Mouse (Mus musculus) liver, embryonic 12.5 days (tissue): ENCODE data around the gene Hephl1. TPM values are rescaled to one million over a fixed set of nuclear protein-coding genes. Genes with fewer than 3 reads are reported as not detected.

Source experiments
- ATAC-seq: fragments of 200-750 bp; cut with Nextera tagmentation; 2 replicates; pipeline ENCODE4 v1.8.0; 2017; ENCODE audit warnings: moderate number of reproducible peaks, mild to moderate bottlenecking, moderate library complexity
- H3K27ac ChIP-seq: fragments of 300-500 bp; sonication (generic); 2 replicates; pipeline ENCODE4 v1.5.1; 2016; ENCODE audit warnings: mild to moderate bottlenecking
- H3K27me3 ChIP-seq: fragments of 300-500 bp; sonication (generic); replicated peaks from 2 replicates; pipeline ENCODE4 v1.6.1; 2016; ENCODE audit warnings: mild to moderate bottlenecking, moderate library complexity
- H3K36me3 ChIP-seq: fragments of 300-500 bp; sonication (generic); 2 replicates; pipeline ENCODE4 v1.6.1; 2016; ENCODE audit warnings: mild to moderate bottlenecking, moderate library complexity
- H3K4me1 ChIP-seq: fragments of 300-500 bp; sonication (generic); 2 replicates; pipeline ENCODE4 v1.6.1; 2016
- H3K4me2 ChIP-seq: fragments of 300-500 bp; sonication (generic); 2 replicates; pipeline ENCODE4 v1.6.1; 2016; ENCODE audit warnings: mild to moderate bottlenecking, moderate library complexity
- H3K4me3 ChIP-seq: fragments of 300-500 bp; sonication (generic); 2 replicates; pipeline ENCODE4 v1.5.1; 2016; ENCODE audit warnings: mild to moderate bottlenecking, moderate library complexity
- H3K9ac ChIP-seq: fragments of 300-500 bp; sonication (generic); 2 replicates; pipeline ENCODE4 v1.6.1; 2016; ENCODE audit warnings: mild to moderate bottlenecking, moderate library complexity
- H3K9me3 ChIP-seq: fragments of 300-500 bp; sonication (generic); replicated peaks from 2 replicates; pipeline ENCODE4 v1.6.1; 2016; ENCODE audit warnings: mild to moderate bottlenecking, moderate library complexity
- WGBS: fragments of 180-500 bp; shearing (Covaris S2); methylation state at CpG from one replicate; pipeline ENCODE4 v1.1.7; 2016; ENCODE audit not compliant: insufficient replicate concordance; 5-methylcytosine and 5-hydroxymethylcytosine counted together
- polyA plus RNA-seq: library from polyadenylated mRNA; unstranded; fragments of >200 nt; fragmentation: Nextera tagmentation; extraction: Ambion mirVana; gene quantifications from 2 replicates; pipeline ENCODE4 v1.2.1, GENCODE M21; 2016

The Hephl1 gene
- polyA plus RNA-seq, 1 experiment from 2014 or later, result not detected

DNA sequence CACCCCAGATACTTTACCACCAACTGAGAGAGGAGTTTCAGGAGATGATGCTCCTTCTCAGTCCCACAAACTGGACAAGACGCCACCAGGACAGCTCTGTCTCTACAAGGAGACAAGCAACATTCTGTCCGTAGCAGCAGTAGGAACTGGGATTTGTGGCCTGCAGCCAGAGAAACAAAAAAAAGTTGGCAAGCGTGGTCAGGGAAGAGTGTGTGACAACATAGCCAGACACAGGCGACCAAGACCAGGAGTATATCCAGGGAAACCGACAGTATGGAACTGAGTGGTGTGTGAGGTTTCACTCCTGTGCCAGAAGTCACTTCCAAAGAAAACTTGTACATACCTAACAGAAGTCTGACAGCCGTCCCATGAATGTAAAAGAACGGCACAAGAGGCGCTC is 81.1 kb downstream of the Hephl1 start:
- Histone ChIP-seq H3K9ac (no peak overlapping the region), H3K27me3 (no peaks in the 10 kb centered on the region), H3K27ac (no peak overlapping the region), H3K4me3 (no peak overlapping the region), H3K4me2 (no peak overlapping the region), H3K36me3 (no peaks in the 10 kb centered on the region), H3K4me1 (peaks cover 4% of the 10 kb centered on the region; the same call in 1 of the 2 replicates), H3K9me3 (no peaks in the 10 kb centered on the region)
- 76% methylated on average over 8 of the region's 8 CpGs for WGBS
- ATAC-seq, result no peak

DNA sequence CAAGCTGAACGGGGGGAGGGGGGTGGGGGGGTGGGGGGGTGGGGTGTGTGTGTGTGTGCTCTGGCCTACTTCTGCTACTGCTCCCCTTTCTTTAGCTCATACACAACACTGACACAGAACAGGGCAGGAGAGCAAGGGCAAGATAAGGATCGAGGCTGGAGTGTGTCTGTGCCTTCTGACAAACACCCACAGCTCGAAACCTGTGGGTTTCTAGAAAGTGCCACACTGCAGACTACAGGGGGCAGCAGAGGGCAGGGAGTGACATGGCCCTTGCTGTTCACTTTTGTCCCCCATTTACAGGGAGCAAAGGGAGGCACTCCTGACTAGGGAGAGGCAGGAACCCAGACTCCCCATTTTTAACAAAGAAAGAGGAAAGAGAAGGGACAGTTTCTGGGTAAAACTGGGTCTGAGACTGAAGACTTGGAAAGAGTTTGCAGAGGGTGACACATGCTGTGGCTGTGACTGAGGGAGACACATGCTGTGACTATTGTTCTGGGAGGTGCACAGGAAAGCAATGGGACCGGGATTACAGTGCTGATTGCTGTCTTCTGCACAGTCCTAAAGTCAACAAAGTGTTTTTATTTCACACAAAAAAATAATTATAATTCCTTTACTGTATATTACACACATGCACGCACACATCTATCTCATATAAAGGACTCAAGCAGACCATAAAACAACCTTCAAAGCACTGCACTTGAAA is 82.7 kb downstream of the Hephl1 start:
- Histone ChIP-seq H3K4me2 (no peak overlapping the region), H3K4me1 (peaks cover 4% of the 10 kb centered on the region; the same call in 1 of the 2 replicates), H3K9ac (no peak overlapping the region), H3K36me3 (no peaks in the 10 kb centered on the region), H3K27ac (no peak overlapping the region), H3K4me3 (no peak overlapping the region), H3K27me3 (no peaks in the 10 kb centered on the region), H3K9me3 (no peaks in the 10 kb centered on the region)
- no peak for ATAC-seq
- WGBS, result 37% methylated on average over 5 of the region's 5 CpGs

DNA sequence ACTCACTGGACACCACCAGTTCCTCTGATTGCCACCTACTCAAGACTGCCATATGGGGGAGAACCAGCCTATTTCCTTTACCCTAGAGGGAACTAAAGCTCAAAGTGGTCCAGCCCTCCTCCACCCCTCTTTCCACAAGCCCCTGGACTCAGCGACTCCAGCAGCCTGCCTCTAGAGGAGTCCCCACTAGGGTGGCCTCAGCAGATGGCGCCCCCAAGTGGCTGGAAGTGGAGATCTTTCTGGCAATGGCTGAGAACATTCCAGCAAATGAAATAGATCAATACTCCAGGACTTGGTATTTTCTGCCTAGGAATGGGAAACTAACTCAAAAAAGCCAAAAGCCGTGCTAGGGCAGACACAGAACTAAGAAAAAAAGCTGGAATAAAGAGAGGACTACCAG is 84.2 kb downstream of the Hephl1 start:
- H3K9ac ChIP-seq, result no peak overlapping the region
- no peak overlapping the region for H3K4me2 ChIP-seq
- no peaks in the 10 kb centered on the region for H3K9me3 ChIP-seq
- H3K4me1 ChIP-seq, result peaks cover 8% of the 10 kb centered on the region; the same call in 1 of the 2 replicates
- ATAC-seq, result no peak
- no peaks in the 10 kb centered on the region for H3K36me3 ChIP-seq
- no peak overlapping the region for H3K27ac ChIP-seq
- H3K27me3 ChIP-seq, result no peaks in the 10 kb centered on the region
- 53% methylated on average over 3 of the region's 3 CpGs for WGBS
- H3K4me3 ChIP-seq, result no peak overlapping the region

DNA sequence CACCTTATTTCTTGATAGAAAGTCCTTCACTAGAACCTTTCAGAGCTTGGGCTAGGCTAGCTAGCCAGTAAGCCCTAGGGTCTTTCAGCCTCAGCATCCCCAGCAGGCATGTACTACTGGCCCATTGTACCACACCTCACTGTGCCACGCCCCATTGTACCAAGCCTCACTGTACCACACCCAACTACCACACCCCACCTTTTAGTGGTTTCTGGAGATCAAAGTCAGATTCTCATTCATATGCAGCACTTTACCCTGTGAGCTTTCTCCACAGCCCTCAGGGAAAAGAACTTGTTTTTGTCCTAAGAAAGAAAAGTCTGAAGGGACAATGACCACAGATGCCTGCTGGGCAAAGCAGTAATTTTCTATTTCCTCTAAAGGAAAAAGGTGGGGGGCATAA is 88.9 kb downstream of the Hephl1 start:
- H3K9ac ChIP-seq, result no peak overlapping the region
- no peaks in the 10 kb centered on the region for H3K27me3 ChIP-seq
- no peak overlapping the region for H3K27ac ChIP-seq
- ATAC-seq, result no peak
- H3K36me3 ChIP-seq, result peaks cover 5% of the 10 kb centered on the region; the same call in 1 of the 2 replicates
- no peaks in the 10 kb centered on the region for H3K9me3 ChIP-seq
- no peak overlapping the region for H3K4me3 ChIP-seq
- H3K4me1 ChIP-seq, result peaks cover 15% of the 10 kb centered on the region
- 63% methylated on average over 1 of the region's 1 CpGs for WGBS
- no peak overlapping the region for H3K4me2 ChIP-seq

DNA sequence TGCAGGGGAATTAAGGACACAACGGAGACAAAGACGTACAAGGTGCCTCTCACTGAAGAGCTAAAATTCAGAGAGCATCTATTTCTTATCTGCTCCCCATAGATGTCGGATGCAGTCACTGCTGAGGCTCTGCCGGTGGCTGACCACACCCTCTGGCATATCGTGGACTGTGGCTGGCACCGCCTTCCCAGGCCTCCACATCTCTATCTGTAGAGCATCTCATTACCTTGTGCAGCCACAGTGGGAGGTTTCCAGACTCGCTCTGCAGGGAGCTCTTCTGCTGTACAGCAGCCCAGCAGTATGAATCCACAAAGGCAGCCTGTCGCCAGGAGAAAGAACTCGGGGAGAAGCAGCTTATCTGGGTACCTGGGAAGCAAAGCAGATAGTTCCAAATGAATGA is 90.8 kb downstream of the Hephl1 start:
- Histone ChIP-seq H3K27ac (no peak overlapping the region), H3K4me3 (no peak overlapping the region), H3K9ac (no peak overlapping the region), H3K4me2 (no peak overlapping the region), H3K36me3 (peaks cover 7% of the 10 kb centered on the region; the same call in 1 of the 2 replicates), H3K27me3 (no peaks in the 10 kb centered on the region), H3K9me3 (no peaks in the 10 kb centered on the region), H3K4me1 (peaks cover 21% of the 10 kb centered on the region)
- WGBS, result 42% methylated on average over 9 of the region's 9 CpGs
- peak; percentile 44; the same call in 1 of the 2 replicates for ATAC-seq

DNA sequence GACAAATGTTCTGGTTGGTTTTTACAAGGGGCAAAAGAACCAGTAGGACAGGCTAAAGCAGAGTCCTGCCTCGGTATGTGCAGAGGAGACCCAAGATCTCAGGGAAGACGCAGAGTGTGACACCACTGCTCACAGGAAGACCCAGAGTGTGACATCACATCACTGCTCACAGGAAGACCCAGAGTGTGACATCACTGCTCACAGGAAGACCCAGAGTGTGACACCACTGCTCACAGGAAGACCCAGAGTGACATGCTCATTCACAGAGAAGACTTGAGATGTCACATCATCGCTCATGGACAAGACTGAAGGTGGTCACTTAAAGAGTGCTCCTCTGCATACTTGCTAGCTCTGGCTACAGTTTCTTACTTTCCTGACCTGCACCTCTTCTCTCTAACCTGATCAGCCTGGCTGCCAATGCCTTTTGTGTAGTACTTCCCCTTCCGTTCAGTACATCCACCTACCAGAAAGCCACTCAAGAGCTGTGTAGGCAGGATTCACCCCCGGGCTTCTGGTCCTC is 91.3 kb downstream of the Hephl1 start:
- 71% methylated on average over 5 of the region's 5 CpGs for WGBS
- no peak for ATAC-seq
- no peak overlapping the region for H3K9ac ChIP-seq
- H3K4me2 ChIP-seq, result no peak overlapping the region
- H3K9me3 ChIP-seq, result no peaks in the 10 kb centered on the region
- peaks cover 21% of the 10 kb centered on the region for H3K4me1 ChIP-seq
- H3K4me3 ChIP-seq, result no peak overlapping the region
- no peaks in the 10 kb centered on the region for H3K27me3 ChIP-seq
- H3K27ac ChIP-seq, result no peak overlapping the region
- H3K36me3 ChIP-seq, result peaks cover 7% of the 10 kb centered on the region; the same call in 1 of the 2 replicates

DNA sequence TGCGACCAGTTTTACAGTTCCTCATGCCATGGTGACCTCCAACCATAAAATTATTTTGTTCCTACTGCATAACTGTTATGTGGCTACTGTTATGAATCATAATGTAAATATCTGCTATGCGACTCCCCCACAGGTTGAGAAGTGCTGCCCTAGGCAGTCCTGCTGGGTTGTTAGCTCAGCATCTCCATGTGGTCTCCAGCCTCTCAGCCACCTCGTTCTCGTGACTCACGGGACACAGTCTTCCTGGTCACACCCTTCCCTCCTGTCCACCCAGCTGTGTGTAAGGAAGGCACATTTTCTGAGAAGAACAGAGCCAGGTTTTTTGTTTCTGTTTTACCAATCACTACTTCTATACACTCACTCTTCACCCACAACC is 93.2 kb downstream of the Hephl1 start:
- Histone ChIP-seq H3K4me1 (peaks cover 21% of the 10 kb centered on the region), H3K9ac (no peak overlapping the region), H3K27me3 (no peaks in the 10 kb centered on the region), H3K4me2 (no peak overlapping the region), H3K4me3 (no peak overlapping the region), H3K36me3 (peaks cover 7% of the 10 kb centered on the region; the same call in 1 of the 2 replicates), H3K27ac (0 out of 2 replicates have a peak overlapping the region, but pooled peaks have one; percentile 48), H3K9me3 (no peaks in the 10 kb centered on the region)
- no peak for ATAC-seq
- 50% methylated on average over 5 of the region's 5 CpGs for WGBS

DNA sequence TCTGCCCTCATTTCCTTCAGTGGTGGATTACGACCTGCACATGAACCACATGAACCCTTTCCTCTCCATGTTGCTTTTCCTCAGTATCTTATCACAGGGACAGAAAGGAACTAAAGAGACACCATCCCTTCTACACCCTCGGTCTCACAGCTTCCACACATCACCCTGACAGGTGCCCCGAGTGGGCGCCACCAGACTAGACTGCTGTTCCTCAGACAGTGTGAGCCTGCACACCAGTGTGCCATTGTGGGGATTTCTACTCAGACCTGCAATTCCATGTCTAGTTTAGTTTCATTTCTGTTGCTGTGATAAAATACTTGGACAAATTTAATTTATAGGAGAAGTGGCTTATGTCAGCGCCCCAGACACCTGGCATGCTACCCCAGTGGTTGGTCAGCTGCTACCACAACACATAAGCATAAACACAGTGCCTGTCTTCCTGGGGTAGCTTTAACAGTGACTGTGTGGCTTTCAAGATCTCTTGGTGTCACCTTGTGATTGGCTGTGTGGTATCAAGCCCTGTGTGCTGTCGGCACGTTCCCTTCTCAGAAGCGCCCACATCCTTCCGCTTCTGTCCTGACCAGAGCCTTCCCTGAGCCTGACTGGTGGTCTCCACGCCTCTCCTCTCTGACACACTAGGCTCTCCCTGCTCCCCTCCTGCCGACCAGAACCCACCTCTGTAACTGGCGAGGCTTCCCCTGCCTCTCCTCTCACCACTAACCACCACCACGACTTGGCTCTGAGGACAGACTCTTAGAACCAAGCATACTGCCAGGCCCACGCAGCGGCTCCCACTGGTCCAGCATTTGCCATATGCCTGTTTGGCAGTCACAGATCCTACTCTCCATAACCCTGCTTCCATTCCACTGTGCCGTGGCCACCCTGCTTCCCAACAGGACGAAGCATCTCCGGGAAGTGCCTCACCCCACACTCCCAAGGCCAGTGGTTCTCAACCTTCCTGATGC is 93.8 kb downstream of the Hephl1 start:
- Histone ChIP-seq H3K36me3 (peaks cover 7% of the 10 kb centered on the region; the same call in 1 of the 2 replicates), H3K27ac (peak overlapping the region; percentile 48; the same call in 1 of the 2 replicates), H3K4me2 (no peak overlapping the region), H3K9ac (no peak overlapping the region), H3K4me1 (peaks cover 19% of the 10 kb centered on the region), H3K4me3 (no peak overlapping the region), H3K9me3 (no peaks in the 10 kb centered on the region), H3K27me3 (no peaks in the 10 kb centered on the region)
- WGBS, result 37% methylated on average over 18 of the region's 18 CpGs
- peak; percentile 67 for ATAC-seq

DNA sequence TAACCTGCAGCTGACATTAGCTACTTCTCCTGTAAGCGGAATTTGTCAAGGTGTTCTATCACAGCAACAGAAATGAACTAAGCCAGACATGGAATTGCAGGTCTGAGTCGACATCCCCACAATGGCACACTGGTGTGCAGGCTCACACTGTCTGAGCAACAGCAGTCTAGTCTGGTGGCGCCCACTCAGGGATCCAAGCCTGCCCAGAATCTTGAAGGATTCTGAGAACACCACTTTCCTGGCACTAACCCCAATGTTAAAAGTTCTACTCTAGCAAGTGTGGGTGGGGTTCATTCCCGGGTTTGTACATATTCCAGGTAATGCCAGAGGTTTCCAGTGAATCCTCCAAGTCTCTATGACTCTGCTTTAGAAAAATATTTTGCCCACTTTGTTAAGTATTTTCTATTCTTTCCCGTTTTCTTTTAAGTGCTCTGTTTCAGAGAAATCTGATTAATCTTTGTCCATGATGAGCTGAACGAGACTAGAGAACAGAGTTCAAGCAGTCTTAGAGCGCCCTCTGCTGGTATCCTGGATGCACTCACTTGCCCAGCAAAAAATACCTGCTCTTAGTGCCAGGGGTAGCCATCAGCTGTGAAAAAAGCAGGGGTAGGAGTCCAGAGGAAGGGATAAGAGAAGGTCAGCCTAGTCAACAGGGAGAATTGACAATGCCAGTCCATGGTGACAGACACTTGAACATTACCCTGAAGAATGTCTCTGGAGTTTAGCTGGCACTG is 96.5 kb downstream of the Hephl1 start:
- Histone ChIP-seq H3K4me3 (no peak overlapping the region), H3K4me2 (no peak overlapping the region), H3K4me1 (peaks cover 10% of the 10 kb centered on the region; the same call in 1 of the 2 replicates), H3K9ac (no peak overlapping the region), H3K27ac (no peak overlapping the region), H3K9me3 (no peaks in the 10 kb centered on the region), H3K27me3 (no peaks in the 10 kb centered on the region), H3K36me3 (peaks cover 7% of the 10 kb centered on the region; the same call in 1 of the 2 replicates)
- ATAC-seq, result no peak
- WGBS, result 47% methylated on average over 7 of the region's 7 CpGs

DNA sequence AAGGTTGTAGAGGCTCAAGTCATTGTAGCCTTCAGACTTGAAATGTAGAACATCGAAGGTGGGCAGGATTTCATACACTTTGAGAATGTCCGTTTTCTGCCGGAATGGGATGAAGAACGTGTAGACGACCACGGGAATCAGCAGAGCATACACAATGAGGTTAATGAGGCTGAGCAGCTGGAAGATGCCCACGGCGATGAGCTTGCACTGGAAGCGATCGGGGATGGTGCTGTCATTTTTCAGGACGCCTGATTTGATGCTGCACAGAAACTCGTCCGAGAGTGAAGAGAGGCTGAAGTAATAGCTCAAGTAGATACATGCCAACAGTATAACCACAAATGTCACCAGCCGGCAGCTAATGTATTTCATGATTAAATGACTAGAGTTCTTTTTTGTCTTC is 104.3 kb downstream of the Hephl1 start:
- no peak overlapping the region for H3K9ac ChIP-seq
- no peak overlapping the region for H3K4me3 ChIP-seq
- H3K4me2 ChIP-seq, result no peak overlapping the region
- H3K27me3 ChIP-seq, result no peaks in the 10 kb centered on the region
- no peak for ATAC-seq
- H3K9me3 ChIP-seq, result no peaks in the 10 kb centered on the region
- no peak overlapping the region for H3K27ac ChIP-seq
- no peaks in the 10 kb centered on the region for H3K4me1 ChIP-seq
- 74% methylated on average over 14 of the region's 14 CpGs for WGBS
- peaks cover 12% of the 10 kb centered on the region; the same call in 1 of the 2 replicates for H3K36me3 ChIP-seq

DNA sequence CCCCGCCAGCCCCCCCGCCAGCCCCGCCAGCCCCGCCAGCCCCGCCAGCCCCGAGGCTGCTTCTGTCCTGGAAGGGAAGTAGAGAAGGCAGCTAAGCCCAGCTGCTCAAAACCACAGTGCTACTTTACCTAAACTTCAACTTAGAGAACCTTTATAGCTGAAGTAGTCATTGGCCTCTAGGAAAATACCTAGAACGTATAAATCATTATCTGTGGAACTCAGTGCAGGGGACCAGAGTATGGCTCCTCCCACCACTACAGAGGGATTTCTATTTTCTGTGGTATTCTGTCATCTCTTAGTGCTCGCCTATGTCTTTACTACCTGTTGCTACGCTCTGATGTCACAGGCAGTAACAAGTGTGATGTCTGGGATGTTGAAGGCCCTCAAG is 107.6 kb downstream of the Hephl1 start:
- no peaks in the 10 kb centered on the region for H3K4me1 ChIP-seq
- no peaks in the 10 kb centered on the region for H3K27me3 ChIP-seq
- H3K27ac ChIP-seq, result no peak overlapping the region
- ATAC-seq, result no peak
- no peak overlapping the region for H3K4me2 ChIP-seq
- no peak overlapping the region for H3K4me3 ChIP-seq
- no peaks in the 10 kb centered on the region for H3K9me3 ChIP-seq
- H3K9ac ChIP-seq, result no peak overlapping the region
- peaks cover 12% of the 10 kb centered on the region; the same call in 1 of the 2 replicates for H3K36me3 ChIP-seq
- 67% methylated on average over 7 of the region's 9 CpGs for WGBS
